ENCODE assay signal across 13 mouse cellular contexts in the genomic region with DNA sequence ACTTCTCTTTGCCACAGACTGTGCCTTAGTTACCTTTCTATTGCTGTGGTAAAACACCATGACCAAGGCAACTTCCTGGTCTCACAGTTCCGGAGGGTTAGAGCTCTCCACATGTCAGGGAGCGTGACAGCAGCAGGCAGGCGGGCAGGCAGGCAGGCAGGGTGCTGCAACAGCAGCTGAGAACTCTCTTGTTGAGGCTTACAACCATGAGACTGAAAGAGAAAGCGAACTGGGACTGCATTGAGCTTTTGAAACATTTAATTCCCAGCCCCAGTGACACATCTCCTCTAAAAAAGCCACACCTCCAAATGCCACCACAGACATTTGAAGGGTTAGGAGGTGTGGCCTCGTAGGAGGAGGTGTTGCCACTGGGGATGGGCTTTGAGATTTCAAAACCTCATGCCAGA. TPM values are rescaled to one million over a fixed set of nuclear protein-coding genes. Genes with fewer than 3 reads are reported as not detected.
DNase-seq lines count a peak whose midpoint lies in the region; ATAC-seq and TF ChIP-seq lines count a peak whose summit lies in the region.
"Had no signal": no experiment of that assay in that cellular context is flagged by ENCODE, and none has a peak within 500 bp of the region (broad histone marks: within the 10 kb centered on the region; RNA-seq: fewer than 3 reads in every experiment).

No protein-coding gene starts in this region.

- no peak overlapping the region for H3K9ac ChIP-seq in forebrain, embryonic 12.5 days
- H3K9ac ChIP-seq: embryonic facial prominence, embryonic 12.5 days; midbrain, embryonic 15.5 days had no signal

- peak; percentile 76 to 87 for ATAC-seq in hematopoietic stem cell, adult 5-6 weeks (replicated peaks in 1 of 2; ENCODE audit: insufficient read depth in 1 of 2, low FRiP score in 2 of 2, low TSS enrichment in 1 of 2, low read depth in 1 of 2, poor library complexity in 2 of 2, severe bottlenecking in 2 of 2)
- no peak for ATAC-seq in forebrain, embryonic 12.5 days (ENCODE audit: low FRiP score)
- ATAC-seq: midbrain, embryonic 15.5 days had no signal

- 74% methylated on average over 5 of the region's 5 CpGs for WGBS in forebrain, embryonic 12.5 days
- 78% methylated on average over 5 of the region's 5 CpGs for WGBS in midbrain, embryonic 10.5 days

- no peaks in the 10 kb centered on the region for H3K4me1 ChIP-seq in forebrain, embryonic 12.5 days
- 0 out of 2 replicates have a peak, but pooled peaks cover 4% of the 10 kb centered on the region for H3K4me1 ChIP-seq in midbrain, embryonic 10.5 days
- H3K4me1 ChIP-seq: midbrain, embryonic 15.5 days had no signal

- intact Hi-C loops in gastrocnemius, adult 2 months (cut with DNase I), result no loop called here
- intact Hi-C loops in gastrocnemius, postnatal 36 days (cut with DNase I), result no loop called here

- DNase-seq in gastrocnemius, adult 2 months, result peak; percentile 48
- no peak for DNase-seq in gastrocnemius, postnatal 36 days
- peak; percentile 70 for DNase-seq in B cell, adult 2 months
- no peak for DNase-seq in testis, postnatal 14 days (ENCODE audit: low spot score)
- no peak for DNase-seq in midbrain, embryonic 10.5 days (ENCODE audit: low spot score)
- DNase-seq: adrenal gland, adult 8-10 months had no signal

- H3K9me3 ChIP-seq in forebrain, embryonic 12.5 days, result no peaks in the 10 kb centered on the region
- no peaks in the 10 kb centered on the region for H3K9me3 ChIP-seq in midbrain, embryonic 10.5 days (replicated peaks)
- H3K9me3 ChIP-seq: embryonic facial prominence, embryonic 12.5 days; midbrain, embryonic 15.5 days had no signal

- peak overlapping the region; percentile 71 for H3K4me3 ChIP-seq in gastrocnemius, adult 2 months
- H3K4me3 ChIP-seq in myocyte, result no peak overlapping the region
- no peak overlapping the region for H3K4me3 ChIP-seq in forebrain, embryonic 12.5 days (replicated peaks)
- H3K4me3 ChIP-seq in midbrain, embryonic 10.5 days, result no peak overlapping the region
- H3K4me3 ChIP-seq: embryonic facial prominence, embryonic 12.5 days; layer of hippocampus, adult 2 months; midbrain, embryonic 15.5 days had no signal

- H3K27me3 ChIP-seq in myocyte (ENCODE audit: control insufficient read depth, insufficient read depth, insufficient read length), result no peaks in the 10 kb centered on the region
- no peaks in the 10 kb centered on the region for H3K27me3 ChIP-seq in forebrain, embryonic 12.5 days
- H3K27me3 ChIP-seq in midbrain, embryonic 10.5 days (ENCODE audit: low read depth, poor library complexity, severe bottlenecking), result no peaks in the 10 kb centered on the region
- H3K27me3 ChIP-seq: embryonic facial prominence, embryonic 12.5 days; midbrain, embryonic 15.5 days had no signal

- TF ChIP-seq POLR2A in myocyte (IDR thresholded peaks at IDR 0.05; ENCODE audit: insufficient read length, low read depth), result no peak

- no peaks in the 10 kb centered on the region for H3K79me2 ChIP-seq in myocyte (ENCODE audit: control insufficient read depth, insufficient read depth)

- H3ac ChIP-seq in myocyte (ENCODE audit: control insufficient read depth, insufficient read length), result no peak overlapping the region

- peak overlapping the region; percentile 93 for H3K27ac ChIP-seq in gastrocnemius, adult 2 months
- no peak overlapping the region for H3K27ac ChIP-seq in forebrain, embryonic 12.5 days
- H3K27ac ChIP-seq in midbrain, embryonic 10.5 days (replicated peaks), result no peak overlapping the region
- H3K27ac ChIP-seq: embryonic facial prominence, embryonic 12.5 days; layer of hippocampus, adult 2 months; midbrain, embryonic 15.5 days had no signal

- peak overlapping the region; percentile 22 for H3K4me2 ChIP-seq in myocyte (ENCODE audit: low read depth)
- no peak overlapping the region for H3K4me2 ChIP-seq in forebrain, embryonic 12.5 days
- H3K4me2 ChIP-seq: embryonic facial prominence, embryonic 12.5 days; midbrain, embryonic 15.5 days had no signal

- TF ChIP-seq CTCF in gastrocnemius, adult 2 months (IDR thresholded peaks at IDR 0.05), result no peak

- no peaks in the 10 kb centered on the region for H3K36me3 ChIP-seq in myocyte (ENCODE audit: control insufficient read depth, insufficient read depth)
- H3K36me3 ChIP-seq in forebrain, embryonic 12.5 days (replicated peaks), result no peaks in the 10 kb centered on the region
- H3K36me3 ChIP-seq in midbrain, embryonic 10.5 days, result no peaks in the 10 kb centered on the region
- H3K36me3 ChIP-seq: embryonic facial prominence, embryonic 12.5 days; midbrain, embryonic 15.5 days had no signal

TF ChIP-seq in myocyte, 11 proteins besides CTCF, POLR2A, EP300 and RAD21:
- TF ChIP-seq SRF (IDR thresholded peaks at IDR 0.05; ENCODE audit: control insufficient read depth, insufficient read length, low read depth) (no peak), TCF12 (IDR thresholded peaks at IDR 0.05; ENCODE audit: insufficient read depth, poor library complexity, severe bottlenecking) (no peak), MYOD1 (IDR thresholded peaks at IDR 0.05; ENCODE audit: control insufficient read depth in 1 of 3, insufficient read length in 2 of 3, low read depth in 2 of 3) (peak in 1 of 3 experiments; percentile 22), REST (IDR thresholded peaks at IDR 0.05; ENCODE audit: insufficient read depth, insufficient read length) (no peak), CEBPB (IDR thresholded peaks at IDR 0.05; ENCODE audit: insufficient read depth, poor library complexity, severe bottlenecking) (no peak)

RNA-seq across cellular contexts. Expression of gene Fbxo40, which starts 4.6 kb away (rescaled TPM):
- 100 to 1,000 TPM; 258 to 380 TPM for total RNA-seq in gastrocnemius, adult 2 months (2021)
- 100 to 1,000 TPM; 251 to 300 TPM for total RNA-seq in gastrocnemius, postnatal 36 days (2021)
- total RNA-seq in hematopoietic stem cell, adult 5-6 weeks (2017), result 0.25 and 1.6 TPM in 2 replicates
- polyA plus RNA-seq in myocyte (2012; fragmentation: generic; extraction: Trizol), result 1.3 TPM
- 0.22 TPM in 1 of 2 replicates, not detected in the other for polyA plus RNA-seq in forebrain, embryonic 12.5 days (2016; fragmentation: Nextera tagmentation; extraction: Ambion mirVana)
- 0.02 TPM in 1 of 2 replicates, not detected in the other for polyA plus RNA-seq in midbrain, embryonic 10.5 days (2016; fragmentation: Nextera tagmentation; extraction: Ambion mirVana)
- total RNA-seq: layer of hippocampus, adult 2 months had no signal
- polyA plus RNA-seq: midbrain, embryonic 15.5 days had no signal

RNA-seq across cellular contexts. Expression of gene Polq, which starts 25.9 kb away (rescaled TPM):
- total RNA-seq in gastrocnemius, adult 2 months (2021), result under 1 TPM; 0.23 to 0.56 TPM
- total RNA-seq in gastrocnemius, postnatal 36 days (2021), result under 1 TPM; 0.20 to 0.37 TPM
- total RNA-seq in hematopoietic stem cell, adult 5-6 weeks (2017), result 17.5 and 19.4 TPM in 2 replicates
- polyA plus RNA-seq in myocyte (2012; fragmentation: generic; extraction: Trizol), result 0.73 TPM
- polyA plus RNA-seq in forebrain, embryonic 12.5 days (2016; fragmentation: Nextera tagmentation; extraction: Ambion mirVana), result 12.9 and 15.5 TPM in 2 replicates
- polyA plus RNA-seq in midbrain, embryonic 10.5 days (2016; fragmentation: Nextera tagmentation; extraction: Ambion mirVana), result 11.9 and 12.5 TPM in 2 replicates

RNA-seq across cellular contexts. Expression of gene Hcls1, which starts 50.9 kb away (rescaled TPM):
- total RNA-seq in gastrocnemius, adult 2 months (2021), result 1 to 10 TPM; 1.6 to 2.7 TPM
- 1 to 10 TPM; 2.9 to 3.2 TPM for total RNA-seq in gastrocnemius, postnatal 36 days (2021)
- 222 and 289 TPM in 2 replicates for total RNA-seq in hematopoietic stem cell, adult 5-6 weeks (2017)
- 0.02 TPM for polyA plus RNA-seq in myocyte (2012; fragmentation: generic; extraction: Trizol)
- 1.0 and 1.7 TPM in 2 replicates for polyA plus RNA-seq in forebrain, embryonic 12.5 days (2016; fragmentation: Nextera tagmentation; extraction: Ambion mirVana)
- polyA plus RNA-seq in midbrain, embryonic 10.5 days (2016; fragmentation: Nextera tagmentation; extraction: Ambion mirVana), result 2.5 and 2.7 TPM in 2 replicates
- polyA plus RNA-seq: C2C12 had no signal

Comparison
In these comparisons a context has a peak if more than half of its experiments do, and no peak if none do; other contexts are left out.
1. DNase-seq: peak in gastrocnemius, adult 2 months (single experiment) and B cell, adult 2 months (2 of 2); none in gastrocnemius, postnatal 36 days (0 of 2), testis, postnatal 14 days (single experiment) and midbrain, embryonic 10.5 days (single experiment).
2. RNA of gene Fbxo40, which starts 4.6 kb away (total RNA-seq): 258 to 380 TPM in gastrocnemius, adult 2 months and 251 to 300 TPM in gastrocnemius, postnatal 36 days; 0.25 to 1.6 TPM in hematopoietic stem cell, adult 5-6 weeks; every median in the first group is over 10 times any median in the second.
3. RNA of gene Polq, which starts 25.9 kb away (total RNA-seq): 17.5 to 19.4 TPM in hematopoietic stem cell, adult 5-6 weeks; 0.23 to 0.56 TPM in gastrocnemius, adult 2 months and 0.20 to 0.37 TPM in gastrocnemius, postnatal 36 days; every median in the first group is over 10 times any median in the second.
4. RNA of gene Hcls1, which starts 50.9 kb away (total RNA-seq): 222 to 289 TPM in hematopoietic stem cell, adult 5-6 weeks; 2.9 to 3.2 TPM in gastrocnemius, postnatal 36 days and 1.6 to 2.7 TPM in gastrocnemius, adult 2 months; every median in the first group is over 10 times any median in the second.